Mouse (Mus musculus): Measurements from ENCODE around the gene Aox1. TPM values are rescaled to one million over a fixed set of nuclear protein-coding genes. Genes with fewer than 3 reads are reported as not detected.

Gene Aox1
- polyA plus RNA-seq, 1 experiment from 2014 or later, result 0.41 TPM

- Histone ChIP-seq H3K4me3 (no peak overlapping the region), H3K36me3 (no peaks in the 10 kb centered on the region), H3K9me3 (0 out of 2 replicates have a peak, but pooled peaks cover 3% of the 10 kb centered on the region), H3K4me1 (no peaks in the 10 kb centered on the region), H3K9ac (0 out of 2 replicates have a peak overlapping the region, but pooled peaks have one; percentile 3), H3K27me3 (replicated peaks) (no peaks in the 10 kb centered on the region; the same call in 1 of the 2 replicates), H3K4me2 (no peak overlapping the region), H3K27ac (replicated peaks) (no peak overlapping the region)
- no peak for ATAC-seq (ENCODE audit: extremely low read depth, insufficient number of reproducible peaks, low FRiP score, low TSS enrichment)
- WGBS, result 52% methylated on average over 10 of the region's 10 CpGs
Measured at GRCm38 (mm10) chr1:58144384-58145069, 114.8 kb downstream of the Aox1 start.

- no peak overlapping the region for H3K9ac ChIP-seq
- no peaks in the 10 kb centered on the region for H3K4me1 ChIP-seq
- H3K4me2 ChIP-seq, result no peak overlapping the region
- H3K27me3 ChIP-seq (replicated peaks), result no peaks in the 10 kb centered on the region; the same call in 1 of the 2 replicates
- H3K27ac ChIP-seq (replicated peaks), result no peak overlapping the region
- ATAC-seq (ENCODE audit: extremely low read depth, insufficient number of reproducible peaks, low FRiP score, low TSS enrichment), result no peak
- WGBS, result 80% methylated on average over 10 of the region's 10 CpGs
- no peaks in the 10 kb centered on the region for H3K9me3 ChIP-seq
- no peak overlapping the region for H3K4me3 ChIP-seq
- no peaks in the 10 kb centered on the region for H3K36me3 ChIP-seq
Measured at GRCm38 (mm10) chr1:58146026-58146425, 116.3 kb downstream of the Aox1 start.

- 72% methylated on average over 6 of the region's 6 CpGs for WGBS
- H3K9me3 ChIP-seq, result no peaks in the 10 kb centered on the region
- ATAC-seq (ENCODE audit: extremely low read depth, insufficient number of reproducible peaks, low FRiP score, low TSS enrichment), result no peak
Measured at GRCm38 (mm10) chr1:58147776-58148175, 118.0 kb downstream of the Aox1 start.

GRCm38 (mm10) chr1:58152247-58152646 is 122.5 kb downstream of the Aox1 start:
- no peak overlapping the region for H3K4me2 ChIP-seq
- ATAC-seq (ENCODE audit: extremely low read depth, insufficient number of reproducible peaks, low FRiP score, low TSS enrichment), result no peak
- no peaks in the 10 kb centered on the region for H3K9me3 ChIP-seq
- H3K4me3 ChIP-seq, result no peak overlapping the region
- H3K27ac ChIP-seq (replicated peaks), result no peak overlapping the region
- H3K27me3 ChIP-seq (replicated peaks), result no peaks in the 10 kb centered on the region; the same call in 1 of the 2 replicates
- H3K9ac ChIP-seq, result no peak overlapping the region
- no peaks in the 10 kb centered on the region for H3K4me1 ChIP-seq
- no peaks in the 10 kb centered on the region for H3K36me3 ChIP-seq
- WGBS, result 53% methylated on average over 8 of the region's 8 CpGs

More at GRCm38 (mm10) chr1:58147776-58148175, 118.0 kb downstream of the Aox1 start:
- Histone ChIP-seq H3K27ac (replicated peaks) (no peak overlapping the region), H3K4me1 (no peaks in the 10 kb centered on the region), H3K4me2 (no peak overlapping the region), H3K9ac (no peak overlapping the region), H3K4me3 (no peak overlapping the region), H3K27me3 (replicated peaks) (no peaks in the 10 kb centered on the region; the same call in 1 of the 2 replicates), H3K36me3 (no peaks in the 10 kb centered on the region)

Other genes with a start within 250 kb of the Aox1 start
- gene Sgo2a, start 34.0 kb upstream of the Aox1 start, polyA plus RNA-seq (2015; fragmentation: Nextera tagmentation; extraction: Ambion mirVana), result 16.4 and 16.6 TPM in 2 replicates
- gene Kctd18, start 11.0 kb upstream of the Aox1 start, polyA plus RNA-seq (2015; fragmentation: Nextera tagmentation; extraction: Ambion mirVana), result 8.7 and 9.8 TPM in 2 replicates
- gene Aox3, start 83.2 kb downstream of the Aox1 start, polyA plus RNA-seq (2015; fragmentation: Nextera tagmentation; extraction: Ambion mirVana), result 0.04 and 0.15 TPM in 2 replicates
- 0.16 and 0.34 TPM in 2 replicates for gene Aox4, start 180.5 kb downstream of the Aox1 start, polyA plus RNA-seq (2015; fragmentation: Nextera tagmentation; extraction: Ambion mirVana)
- gene Aox2, start 248.4 kb downstream of the Aox1 start, polyA plus RNA-seq (2015; fragmentation: Nextera tagmentation; extraction: Ambion mirVana), result not detected in 2 replicates

All from heart, embryonic 13.5 days (tissue).